ENCODE assay signal across 21 mouse cellular contexts in the genomic region with DNA sequence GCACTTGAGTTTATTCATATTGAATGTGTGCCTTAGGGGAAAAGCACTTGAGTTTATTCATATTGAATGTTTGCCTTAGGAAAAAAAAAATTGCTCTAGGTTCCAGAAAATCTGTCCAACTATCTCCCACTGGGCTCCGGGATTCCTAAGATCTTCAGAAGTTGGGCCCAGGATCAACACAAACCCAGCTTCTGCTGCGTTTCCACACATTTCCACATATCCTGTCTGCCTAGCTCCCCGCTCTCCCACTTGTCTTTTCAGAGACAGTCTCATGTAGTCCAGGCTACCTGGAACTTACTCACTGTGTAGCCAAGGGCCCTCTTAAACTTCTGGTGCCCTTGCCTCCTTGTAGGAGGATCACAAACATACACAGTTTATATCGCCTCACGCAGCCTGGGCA.
DNase-seq lines count a peak whose midpoint lies in the region; ATAC-seq and TF ChIP-seq lines count a peak whose summit lies in the region.
"Had no signal": no experiment of that assay in that cellular context is flagged by ENCODE, and none has a peak within 500 bp of the region (broad histone marks: within the 10 kb centered on the region; RNA-seq: fewer than 3 reads in every experiment).

No protein-coding gene starts in this region.

- intact Hi-C loops in gastrocnemius, postnatal 36 days (cut with DNase I), result no loop called here

- no peaks in the 10 kb centered on the region for H3K9me3 ChIP-seq in intestine, embryonic 15.5 days
- H3K9me3 ChIP-seq in intestine, embryonic 16.5 days (ENCODE audit: control insufficient read depth, low read length), result no peaks in the 10 kb centered on the region
- H3K9me3 ChIP-seq in lung, embryonic 16.5 days (ENCODE audit: control insufficient read depth, low read length), result no peaks in the 10 kb centered on the region
- H3K9me3 ChIP-seq: embryonic facial prominence, embryonic 12.5 days; forebrain, embryonic 10.5 days; liver, embryonic 13.5 days; neural tube, embryonic 13.5 days had no signal

- whole genome bisulfite sequencing in intestine, embryonic 15.5 days, result 81% methylated on average over 5 of the region's 5 CpGs
- 81% methylated on average over 5 of the region's 5 CpGs for WGBS in intestine, embryonic 16.5 days
- WGBS in lung, embryonic 16.5 days, result 59% methylated on average over 5 of the region's 5 CpGs
- WGBS in lung, adult 2 months, result 75% methylated on average over 5 of the region's 5 CpGs

- DNase-seq in gastrocnemius, adult 18-20 months (ENCODE audit: low spot score), result peak; percentile 38
- no peak for DNase-seq in gastrocnemius, postnatal 36 days
- no peak for DNase-seq in lung, adult 2 months
- DNase-seq in cerebellum, adult 9-11 months, result no peak
- no peak for DNase-seq in right cerebral cortex, postnatal 36 days (ENCODE audit: low spot score in 2 of 2)
- DNase-seq: adrenal gland, postnatal 14 days; cerebellum, adult 2 months; heart, postnatal 4 days; left cerebral cortex, postnatal 4 days; liver, embryonic 13.5 days; right cerebral cortex, postnatal 14 days; thymus, postnatal 36 days had no signal

- 0 out of 2 replicates have a peak overlapping the region, but pooled peaks have one; percentile 17 for H3K27ac ChIP-seq in intestine, embryonic 15.5 days
- H3K27ac ChIP-seq in intestine, embryonic 16.5 days (ENCODE audit: low read length), result no peak overlapping the region
- H3K27ac ChIP-seq in lung, embryonic 16.5 days (ENCODE audit: low read length), result peak overlapping the region; percentile 61
- H3K27ac ChIP-seq: embryonic facial prominence, embryonic 12.5 days; forebrain, embryonic 10.5 days; liver, embryonic 13.5 days; macrophage had no signal

- H3K9ac ChIP-seq in intestine, embryonic 15.5 days, result no peak overlapping the region
- no peak overlapping the region for H3K9ac ChIP-seq in intestine, embryonic 16.5 days (ENCODE audit: low read depth, low read length)
- H3K9ac ChIP-seq in lung, embryonic 16.5 days (ENCODE audit: low read length), result no peak overlapping the region
- H3K9ac ChIP-seq: embryonic facial prominence, embryonic 12.5 days; liver, embryonic 13.5 days; neural tube, embryonic 13.5 days had no signal

- no peak for TF ChIP-seq CTCF in lung, adult 2 months (IDR thresholded peaks at IDR 0.05; ENCODE audit: insufficient read depth, low read length)

- no peak overlapping the region for H3K4me2 ChIP-seq in intestine, embryonic 15.5 days (replicated peaks)
- no peak overlapping the region for H3K4me2 ChIP-seq in intestine, embryonic 16.5 days (ENCODE audit: low read depth, low read length)
- H3K4me2 ChIP-seq in lung, embryonic 16.5 days (ENCODE audit: low read depth, low read length), result no peak overlapping the region
- H3K4me2 ChIP-seq: embryonic facial prominence, embryonic 12.5 days; liver, embryonic 13.5 days; midbrain, embryonic 11.5 days; neural tube, embryonic 13.5 days had no signal

- ATAC-seq in intestine, embryonic 15.5 days, result no peak
- no peak for ATAC-seq in intestine, embryonic 16.5 days
- ATAC-seq in lung, embryonic 16.5 days (ENCODE audit: low read depth), result no peak
- ATAC-seq: hindbrain, embryonic 16.5 days had no signal

- H3K4me3 ChIP-seq in intestine, embryonic 15.5 days (replicated peaks), result no peak overlapping the region
- H3K4me3 ChIP-seq in intestine, embryonic 16.5 days (ENCODE audit: low read length), result no peak overlapping the region
- no peak overlapping the region for H3K4me3 ChIP-seq in lung, embryonic 16.5 days (ENCODE audit: low read length)
- no peak overlapping the region for H3K4me3 ChIP-seq in lung, adult 2 months (replicated peaks; ENCODE audit: extremely low read depth, low read depth, low read length)
- H3K4me3 ChIP-seq: embryonic facial prominence, embryonic 12.5 days; forebrain, embryonic 10.5 days; liver, embryonic 13.5 days; neural tube, embryonic 13.5 days had no signal

- no peak for TF ChIP-seq POLR2A in lung, adult 2 months (IDR thresholded peaks at IDR 0.05; ENCODE audit: borderline replicate concordance, extremely low read depth, low read depth, low read length)

- no peaks in the 10 kb centered on the region for H3K27me3 ChIP-seq in intestine, embryonic 15.5 days (replicated peaks)
- H3K27me3 ChIP-seq in intestine, embryonic 16.5 days (replicated peaks; ENCODE audit: control insufficient read depth, insufficient read depth, low read length), result no peaks in the 10 kb centered on the region
- no peaks in the 10 kb centered on the region for H3K27me3 ChIP-seq in lung, embryonic 16.5 days (ENCODE audit: control insufficient read depth, insufficient read depth, low read depth, low read length)
- H3K27me3 ChIP-seq: embryonic facial prominence, embryonic 12.5 days; liver, embryonic 13.5 days; neural tube, embryonic 13.5 days had no signal

- H3K4me1 ChIP-seq in intestine, embryonic 15.5 days (replicated peaks), result 0 out of 2 replicates have a peak, but pooled peaks cover 4% of the 10 kb centered on the region
- peaks cover 5% of the 10 kb centered on the region; the same call in 1 of the 2 replicates for H3K4me1 ChIP-seq in intestine, embryonic 16.5 days (ENCODE audit: control insufficient read depth, insufficient read depth, low read length)
- peaks cover 25% of the 10 kb centered on the region for H3K4me1 ChIP-seq in lung, embryonic 16.5 days (replicated peaks; ENCODE audit: control insufficient read depth, insufficient read depth, low read length)
- peaks cover 3% of the 10 kb centered on the region; the same call in 1 of the 2 replicates for H3K4me1 ChIP-seq in lung, adult 2 months (ENCODE audit: control insufficient read depth, insufficient read depth, low read length)
- H3K4me1 ChIP-seq: liver, embryonic 13.5 days had no signal

- H3K36me3 ChIP-seq in intestine, embryonic 15.5 days, result no peaks in the 10 kb centered on the region
- no peaks in the 10 kb centered on the region for H3K36me3 ChIP-seq in intestine, embryonic 16.5 days (ENCODE audit: control insufficient read depth, insufficient read depth, low read length)
- H3K36me3 ChIP-seq in lung, embryonic 16.5 days (ENCODE audit: control insufficient read depth, insufficient read depth, low read length), result no peaks in the 10 kb centered on the region
- H3K36me3 ChIP-seq: embryonic facial prominence, embryonic 12.5 days; forebrain, embryonic 10.5 days; liver, embryonic 13.5 days; neural tube, embryonic 13.5 days had no signal
